Mouse (Mus musculus): Measurements from ENCODE around the gene Kcnk10.
A peak's percentile ranks its signal among the peaks of the same experiment; 100 is the strongest.

DNA sequence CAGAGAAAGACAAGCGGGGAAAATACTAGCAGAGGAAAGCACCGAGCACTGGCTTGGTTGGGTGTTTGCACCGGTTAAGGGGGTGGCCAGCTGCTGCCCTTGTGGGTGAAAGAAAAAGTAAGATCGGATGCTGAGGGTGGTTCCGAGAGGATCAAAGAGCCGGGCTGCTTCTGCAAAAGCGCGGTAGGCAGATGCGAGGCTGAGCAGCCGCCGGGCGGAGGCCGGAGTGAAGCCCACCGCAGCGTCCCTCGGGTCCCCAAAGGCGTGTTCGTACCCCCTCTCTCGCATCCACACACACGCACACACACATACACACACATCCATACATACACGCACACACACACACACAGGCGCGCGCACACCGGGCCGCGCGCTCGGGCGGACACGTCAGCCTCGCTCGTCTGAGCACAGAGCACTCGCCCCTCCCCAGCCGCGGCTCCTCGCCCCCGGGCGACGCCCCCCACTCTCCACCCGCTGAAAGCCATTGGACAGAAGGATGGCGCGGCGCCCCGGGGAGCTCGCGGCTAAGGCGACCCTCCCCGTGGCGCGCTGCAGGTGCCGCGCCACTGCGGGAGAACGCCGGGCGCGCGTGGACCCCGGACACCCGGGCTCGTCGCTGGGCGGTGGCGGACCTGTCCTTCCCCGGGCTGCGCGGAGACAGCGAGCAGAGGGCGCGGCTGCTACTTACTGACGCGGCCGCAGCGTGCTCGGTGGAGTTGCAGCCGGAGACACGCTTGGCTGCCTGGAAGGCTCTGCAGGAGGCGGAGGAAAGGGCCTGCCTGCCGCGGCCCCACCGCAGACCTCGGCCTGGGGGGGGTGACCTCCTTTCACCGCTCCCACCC lies 3.5 kb downstream of the Kcnk10 start:
- TF ChIP-seq CTCF (conservative IDR thresholded peaks at IDR 0.05 in 1 of 2, IDR thresholded peaks at IDR 0.05 in 1 of 2; ENCODE audit: low read depth in 2 of 2, low read length in 2 of 2) (no peak), USF2 (conservative IDR thresholded peaks at IDR 0.05; ENCODE audit: low read depth, low read length) (no peak), ZNF384 (IDR thresholded peaks at IDR 0.05; ENCODE audit: low read depth, low read length) (0 out of 2 replicates have a peak, but pooled peaks have one; percentile 9), HCFC1 (IDR thresholded peaks at IDR 0.05; ENCODE audit: low read depth, low read length) (no peak), POLR2A (IDR thresholded peaks at IDR 0.05; ENCODE audit: low read depth, low read length) (peak; percentile 52), NRF1 (IDR thresholded peaks at IDR 0.05; ENCODE audit: low read depth, low read length) (0 out of 2 replicates have a peak, but pooled peaks have one; percentile 29), KAT2A (IDR thresholded peaks at IDR 0.05; ENCODE audit: insufficient replicate concordance, low read length) (0 out of 2 replicates have a peak, but pooled peaks have one; percentile 23)

Measured in CH12.LX (cell line).